Mouse (Mus musculus): ENCODE measurements at regions not wholly inside any gene's neighbourhood (a gene's known extent, or its start where the extent isn't known, plus 50 kb on each side); places are given as distances from the start of the nearest gene placed in this dataset.
A peak's percentile ranks its signal among the peaks of the same experiment; 100 is the strongest.

- no peak for DNase-seq
These were observed 287.7 kb upstream of the Zfp507 start for GRCm38 (mm10) chr7:36090291-36091123.

GRCm38 (mm10) chr7:36087598-36087997 lies 284.8 kb upstream of the Zfp507 start:
- DNase-seq: no peak

- no peak for DNase-seq
These were observed 275.9 kb upstream of the Zfp507 start for GRCm38 (mm10) chr7:36078666-36079065.

- no peak for DNase-seq
These were observed 275.4 kb upstream of the Zfp507 start for GRCm38 (mm10) chr7:36078089-36078654.

- DNase-seq: peak; percentile 10
These were observed 274.5 kb upstream of the Zfp507 start for GRCm38 (mm10) chr7:36077271-36077670.

- peak; percentile 4 for DNase-seq
These were observed 273.2 kb upstream of the Zfp507 start for GRCm38 (mm10) chr7:36076021-36076441.

- DNase-seq: peak; percentile 59
These were observed 269.0 kb upstream of the Zfp507 start for GRCm38 (mm10) chr7:36071774-36072173.

- no peak for DNase-seq
These were observed 263.9 kb upstream of the Zfp507 start for GRCm38 (mm10) chr7:36066725-36067124.

GRCm38 (mm10) chr7:36061679-36062078 lies 258.9 kb upstream of the Zfp507 start:
- no peak for DNase-seq

GRCm38 (mm10) chr7:36060426-36060825 lies 257.6 kb upstream of the Zfp507 start:
- no peak for DNase-seq

GRCm38 (mm10) chr7:36046053-36046452 lies 243.2 kb upstream of the Zfp507 start:
- no peak for DNase-seq

- no peak for DNase-seq
These were observed 229.1 kb upstream of the Zfp507 start for GRCm38 (mm10) chr7:36031881-36032280.

- DNase-seq: no peak
These were observed 220.2 kb upstream of the Zfp507 start for GRCm38 (mm10) chr7:36023015-36023414.

GRCm38 (mm10) chr7:36022489-36022888 lies 219.7 kb upstream of the Zfp507 start:
- DNase-seq: no peak

- no peak for DNase-seq
These were observed 214.3 kb upstream of the Zfp507 start for GRCm38 (mm10) chr7:36016926-36017753.

GRCm38 (mm10) chr7:35996609-35997008 lies 193.8 kb upstream of the Zfp507 start:
- DNase-seq: no peak

GRCm38 (mm10) chr7:35992511-35992910 lies 189.7 kb upstream of the Zfp507 start:
- DNase-seq: no peak

GRCm38 (mm10) chr7:35991141-35991540 lies 188.3 kb upstream of the Zfp507 start:
- DNase-seq: no peak

- no peak for DNase-seq
These were observed 186.7 kb upstream of the Zfp507 start for GRCm38 (mm10) chr7:35989456-35989855.

- DNase-seq: no peak
These were observed 185.8 kb upstream of the Zfp507 start for GRCm38 (mm10) chr7:35988449-35989109.

- DNase-seq: no peak
These were observed 175.2 kb upstream of the Zfp507 start for GRCm38 (mm10) chr7:35977986-35978385.

GRCm38 (mm10) chr7:35958731-35959130 lies 155.9 kb upstream of the Zfp507 start:
- DNase-seq: peak; percentile 4

Measured in adrenal gland, postnatal 10 days (tissue).